Mouse (Mus musculus): ENCODE measurements at regions not wholly inside any gene's neighbourhood (a gene's known extent, or its start where the extent isn't known, plus 50 kb on each side); places are given as distances from the start of the nearest gene placed in this dataset.

GRCm38 (mm10) chr13:44292476-44293056 is 436.7 kb upstream of the Jarid2 start:
- TF ChIP-seq POLR2A (IDR thresholded peaks at IDR 0.05; ENCODE audit: extremely low read depth, insufficient read depth, low read length) (no peak), CTCF (IDR thresholded peaks at IDR 0.05; ENCODE audit: extremely low read depth, insufficient read depth, low read length) (no peak)
